Mouse (Mus musculus): ENCODE data around the gene Epha6.

DNA sequence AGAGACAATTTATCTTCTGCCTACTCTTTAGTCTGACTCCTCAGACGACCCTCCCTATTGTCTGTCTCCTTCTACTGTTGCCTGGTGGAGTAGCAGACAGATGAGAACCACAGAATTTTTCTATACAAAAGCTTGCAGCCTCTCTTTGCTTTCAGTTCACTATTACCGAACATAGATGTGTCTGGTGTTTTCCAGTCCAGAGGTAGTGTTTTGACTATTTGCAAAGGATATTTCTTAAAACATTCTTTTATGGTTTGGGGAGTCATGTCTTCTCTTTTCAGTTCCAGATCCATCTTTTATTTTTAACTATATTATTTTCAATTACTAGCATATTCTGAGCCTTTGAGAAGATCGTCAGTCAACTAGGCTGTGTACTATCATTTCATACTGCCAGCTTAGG lies 989.7 kb downstream of the Epha6 start:
- TF ChIP-seq CTCF (IDR thresholded peaks at IDR 0.05; ENCODE audit: low read depth, low read length), result no peak
- TF ChIP-seq GATA1 (IDR thresholded peaks at IDR 0.05; ENCODE audit: borderline replicate concordance, low read length), result no peak
- TF ChIP-seq TAL1 (conservative IDR thresholded peaks at IDR 0.05; ENCODE audit: low read depth, low read length), result no peak
